Mouse (Mus musculus): ENCODE measurements at regions not wholly inside any gene's neighbourhood (a gene's known extent, or its start where the extent isn't known, plus 50 kb on each side); places are given as distances from the start of the nearest gene placed in this dataset.

- H3K27ac ChIP-seq (ENCODE audit: insufficient read depth, low read length): no peak overlapping the region
- no peak overlapping the region for H3K4me3 ChIP-seq (replicated peaks; ENCODE audit: insufficient read depth, low read depth, low read length)
- DNase-seq: no peak
- no peaks in the 10 kb centered on the region; the same call in 1 of the 2 replicates for H3K4me1 ChIP-seq (ENCODE audit: control insufficient read depth, insufficient read depth, low read length)
- no peaks in the 10 kb centered on the region for H3K27me3 ChIP-seq (ENCODE audit: control insufficient read depth, insufficient read depth, low read length)
- no peak for TF ChIP-seq CTCF (IDR thresholded peaks at IDR 0.05; ENCODE audit: borderline replicate concordance, insufficient read depth, low read depth, low read length)
- no peak for TF ChIP-seq POLR2A (IDR thresholded peaks at IDR 0.05; ENCODE audit: borderline replicate concordance, insufficient read depth, low read length)
- WGBS: 74% methylated on average over 2 of the region's 2 CpGs
Measured at GRCm38 (mm10) chr14:58657263-58657662, 485.4 kb downstream of the 1700129C05Rik start.

- Histone ChIP-seq H3K27ac (ENCODE audit: insufficient read depth, low read length) (no peak overlapping the region), H3K4me1 (ENCODE audit: control insufficient read depth, insufficient read depth, low read length) (no peaks in the 10 kb centered on the region; the same call in 1 of the 2 replicates), H3K27me3 (ENCODE audit: control insufficient read depth, insufficient read depth, low read length) (no peaks in the 10 kb centered on the region), H3K4me3 (replicated peaks; ENCODE audit: insufficient read depth, low read depth, low read length) (no peak overlapping the region)
- DNase-seq: no peak
- WGBS: 63% methylated on average over 1 of the region's 1 CpGs
- TF ChIP-seq CTCF (IDR thresholded peaks at IDR 0.05; ENCODE audit: borderline replicate concordance, insufficient read depth, low read depth, low read length) (no peak), POLR2A (IDR thresholded peaks at IDR 0.05; ENCODE audit: borderline replicate concordance, insufficient read depth, low read length) (no peak)
Measured at GRCm38 (mm10) chr14:58656935-58657238, 485.8 kb downstream of the 1700129C05Rik start.

- DNase-seq: no peak
- Histone ChIP-seq H3K4me1 (ENCODE audit: control insufficient read depth, insufficient read depth, low read length) (no peaks in the 10 kb centered on the region; the same call in 1 of the 2 replicates), H3K27ac (ENCODE audit: insufficient read depth, low read length) (no peak overlapping the region), H3K27me3 (ENCODE audit: control insufficient read depth, insufficient read depth, low read length) (no peaks in the 10 kb centered on the region), H3K4me3 (replicated peaks; ENCODE audit: insufficient read depth, low read depth, low read length) (no peak overlapping the region)
- TF ChIP-seq POLR2A (IDR thresholded peaks at IDR 0.05; ENCODE audit: borderline replicate concordance, insufficient read depth, low read length) (no peak), CTCF (IDR thresholded peaks at IDR 0.05; ENCODE audit: borderline replicate concordance, insufficient read depth, low read depth, low read length) (no peak)
- WGBS: 70% methylated on average over 4 of the region's 4 CpGs
Measured at GRCm38 (mm10) chr14:58656212-58656934, 486.3 kb downstream of the 1700129C05Rik start.

GRCm38 (mm10) chr14:58653026-58653425 lies 489.7 kb downstream of the 1700129C05Rik start:
- Histone ChIP-seq H3K4me3 (replicated peaks; ENCODE audit: insufficient read depth, low read depth, low read length) (no peak overlapping the region), H3K27ac (ENCODE audit: insufficient read depth, low read length) (no peak overlapping the region), H3K4me1 (ENCODE audit: control insufficient read depth, insufficient read depth, low read length) (peaks cover 3% of the 10 kb centered on the region; the same call in 1 of the 2 replicates), H3K27me3 (ENCODE audit: control insufficient read depth, insufficient read depth, low read length) (no peaks in the 10 kb centered on the region)
- WGBS: 94% methylated on average over 1 of the region's 1 CpGs
- no peak for DNase-seq
- no peak for TF ChIP-seq CTCF (IDR thresholded peaks at IDR 0.05; ENCODE audit: borderline replicate concordance, insufficient read depth, low read depth, low read length)
- TF ChIP-seq POLR2A (IDR thresholded peaks at IDR 0.05; ENCODE audit: borderline replicate concordance, insufficient read depth, low read length): no peak

GRCm38 (mm10) chr14:58652004-58652403 lies 490.7 kb downstream of the 1700129C05Rik start:
- WGBS: 72% methylated on average over 3 of the region's 3 CpGs
- Histone ChIP-seq H3K4me3 (replicated peaks; ENCODE audit: insufficient read depth, low read depth, low read length) (no peak overlapping the region), H3K27me3 (ENCODE audit: control insufficient read depth, insufficient read depth, low read length) (no peaks in the 10 kb centered on the region), H3K4me1 (ENCODE audit: control insufficient read depth, insufficient read depth, low read length) (0 out of 2 replicates have a peak, but pooled peaks cover 3% of the 10 kb centered on the region), H3K27ac (ENCODE audit: insufficient read depth, low read length) (no peak overlapping the region)
- no peak for DNase-seq
- TF ChIP-seq CTCF (IDR thresholded peaks at IDR 0.05; ENCODE audit: borderline replicate concordance, insufficient read depth, low read depth, low read length) (no peak), POLR2A (IDR thresholded peaks at IDR 0.05; ENCODE audit: borderline replicate concordance, insufficient read depth, low read length) (no peak)

GRCm38 (mm10) chr14:58651210-58651609 lies 491.5 kb downstream of the 1700129C05Rik start:
- no peaks in the 10 kb centered on the region for H3K27me3 ChIP-seq (ENCODE audit: control insufficient read depth, insufficient read depth, low read length)
- no peak overlapping the region for H3K4me3 ChIP-seq (replicated peaks; ENCODE audit: insufficient read depth, low read depth, low read length)
- H3K4me1 ChIP-seq (ENCODE audit: control insufficient read depth, insufficient read depth, low read length): 0 out of 2 replicates have a peak, but pooled peaks cover 3% of the 10 kb centered on the region
- WGBS: 45% methylated on average over 6 of the region's 6 CpGs
- no peak overlapping the region for H3K27ac ChIP-seq (ENCODE audit: insufficient read depth, low read length)
- TF ChIP-seq CTCF (IDR thresholded peaks at IDR 0.05; ENCODE audit: borderline replicate concordance, insufficient read depth, low read depth, low read length) (no peak), POLR2A (IDR thresholded peaks at IDR 0.05; ENCODE audit: borderline replicate concordance, insufficient read depth, low read length) (no peak)
- DNase-seq: no peak

- H3K4me3 ChIP-seq (replicated peaks; ENCODE audit: insufficient read depth, low read depth, low read length): no peak overlapping the region
- H3K27ac ChIP-seq (ENCODE audit: insufficient read depth, low read length): no peak overlapping the region
- no peak for DNase-seq
- no peaks in the 10 kb centered on the region for H3K27me3 ChIP-seq (ENCODE audit: control insufficient read depth, insufficient read depth, low read length)
- TF ChIP-seq POLR2A (IDR thresholded peaks at IDR 0.05; ENCODE audit: borderline replicate concordance, insufficient read depth, low read length) (no peak), CTCF (IDR thresholded peaks at IDR 0.05; ENCODE audit: borderline replicate concordance, insufficient read depth, low read depth, low read length) (no peak)
- H3K4me1 ChIP-seq (ENCODE audit: control insufficient read depth, insufficient read depth, low read length): no peaks in the 10 kb centered on the region
- WGBS: 79% methylated on average over 7 of the region's 7 CpGs
Measured at GRCm38 (mm10) chr14:58638337-58638696, 504.4 kb downstream of the 1700129C05Rik start.
